Mouse (Mus musculus): ENCODE results near the gene Hist1h2aa.

- TF ChIP-seq CTCF (IDR thresholded peaks at IDR 0.05) (peak; percentile 39), EP300 (IDR thresholded peaks at IDR 0.05) (no peak)
These were observed 8.6 kb downstream of the Hist1h2aa start for GRCm38 (mm10) chr13:23942861-23943260.
